Mouse (Mus musculus) gastrocnemius, postnatal 25 days (tissue): Measurements from ENCODE around the gene Blvrb. TPM values are rescaled to one million over a fixed set of nuclear protein-coding genes. Genes with fewer than 3 reads are reported as not detected.
A peak's percentile ranks its signal among the peaks of the same experiment; 100 is the strongest.

Experiments used
- DNase-seq: peaks from one replicate; pipeline ENCODE4 v3.0.0; 2022
- total RNA-seq, 2 experiments: library from RNA; stranded (reverse); gene quantifications; 1 replicate in 1 of 2; 2 replicates in 1 of 2; pipeline ENCODE4 v1.2.3; 2021

The Blvrb gene
- total RNA-seq, 2 experiments from 2014 or later, result 11.0 to 17.2 TPM

DNA sequence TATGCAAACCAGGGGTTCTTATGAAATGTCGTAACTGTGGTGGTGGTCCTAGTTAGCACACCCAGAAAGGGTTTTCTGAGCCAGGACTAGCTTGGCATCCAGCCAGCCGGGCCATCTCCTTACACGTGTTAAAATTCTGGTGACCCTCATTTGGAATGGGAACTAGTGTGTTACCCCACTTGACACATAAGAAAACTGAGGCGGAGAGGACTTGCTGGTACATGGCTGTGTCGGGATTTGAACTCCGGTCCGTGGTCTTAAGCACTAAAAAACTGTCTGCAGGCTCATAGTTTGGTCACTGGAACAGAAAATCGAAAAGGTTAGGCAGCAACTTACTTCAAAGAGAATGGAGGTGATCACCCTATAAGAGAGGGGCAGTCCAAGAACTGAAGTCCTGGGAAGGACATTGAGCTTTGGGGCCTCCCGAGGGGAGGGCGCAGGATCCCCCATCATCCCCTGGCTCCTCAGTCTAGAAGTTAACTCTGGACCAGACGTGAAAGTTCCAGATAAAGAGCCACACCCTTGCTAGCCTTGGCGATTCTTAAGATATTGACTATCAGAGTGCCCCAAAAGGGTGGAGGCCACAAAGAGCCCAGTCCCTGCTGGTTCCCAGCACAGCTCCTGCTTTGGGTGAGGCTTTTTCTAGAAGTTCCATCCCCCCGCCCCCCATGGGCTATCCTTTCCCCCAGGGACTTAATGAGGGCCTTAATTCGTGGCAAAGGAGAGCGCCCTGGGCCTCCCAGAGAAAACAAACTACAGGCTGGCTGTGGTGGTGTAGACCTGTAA lies 836 bp downstream of the Blvrb start:
- DNase-seq, result no peak

DNA sequence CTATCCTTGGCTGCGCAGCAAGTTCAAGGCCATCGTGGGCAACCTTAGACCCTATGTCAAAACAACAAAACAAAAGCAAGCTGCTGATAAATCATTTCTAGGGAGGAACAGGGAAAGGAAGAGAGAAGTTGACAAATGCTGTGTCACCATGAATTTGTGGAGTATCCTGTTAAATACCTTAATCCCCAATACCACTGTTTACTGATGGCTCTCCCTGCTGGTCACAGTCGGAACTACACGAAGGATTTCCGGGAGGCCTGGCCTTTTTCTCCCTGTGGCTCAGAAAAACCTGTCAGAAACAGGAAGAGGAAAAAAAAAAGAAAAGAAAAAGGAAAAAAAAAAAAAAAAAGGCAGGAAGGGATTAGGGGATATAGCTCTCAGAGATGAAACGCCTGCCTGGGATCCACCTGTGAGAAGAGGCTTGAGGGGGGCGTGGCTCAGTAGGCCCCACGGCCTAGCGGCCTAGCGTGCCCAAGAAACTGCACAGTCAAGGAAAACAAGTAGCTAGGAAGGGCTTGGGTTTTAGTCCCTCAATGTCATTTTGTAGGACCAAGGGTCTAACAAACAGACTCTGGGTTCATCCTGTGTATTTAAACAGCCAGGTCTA lies 1.6 kb downstream of the Blvrb start:
- peak; percentile 33 for DNase-seq

DNA sequence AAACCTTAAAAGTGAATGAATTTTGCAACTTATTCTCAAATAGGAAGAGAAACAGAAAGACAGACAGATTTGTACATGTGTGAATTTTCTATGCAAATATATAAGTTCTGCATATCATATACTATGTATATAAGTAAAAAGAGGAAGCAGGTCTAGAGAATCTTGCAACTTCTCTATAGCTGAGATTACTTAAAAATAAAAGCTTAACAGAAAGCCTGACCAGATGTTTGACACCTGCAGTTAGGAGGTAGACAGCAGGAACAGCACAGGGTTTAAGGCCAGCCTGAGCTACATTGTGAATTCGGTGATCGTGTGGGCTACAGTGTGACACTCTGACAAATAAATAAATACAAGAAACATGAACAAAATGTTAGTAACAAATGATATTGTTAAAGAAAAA lies 3.6 kb downstream of the Blvrb start:
- no peak for DNase-seq

DNA sequence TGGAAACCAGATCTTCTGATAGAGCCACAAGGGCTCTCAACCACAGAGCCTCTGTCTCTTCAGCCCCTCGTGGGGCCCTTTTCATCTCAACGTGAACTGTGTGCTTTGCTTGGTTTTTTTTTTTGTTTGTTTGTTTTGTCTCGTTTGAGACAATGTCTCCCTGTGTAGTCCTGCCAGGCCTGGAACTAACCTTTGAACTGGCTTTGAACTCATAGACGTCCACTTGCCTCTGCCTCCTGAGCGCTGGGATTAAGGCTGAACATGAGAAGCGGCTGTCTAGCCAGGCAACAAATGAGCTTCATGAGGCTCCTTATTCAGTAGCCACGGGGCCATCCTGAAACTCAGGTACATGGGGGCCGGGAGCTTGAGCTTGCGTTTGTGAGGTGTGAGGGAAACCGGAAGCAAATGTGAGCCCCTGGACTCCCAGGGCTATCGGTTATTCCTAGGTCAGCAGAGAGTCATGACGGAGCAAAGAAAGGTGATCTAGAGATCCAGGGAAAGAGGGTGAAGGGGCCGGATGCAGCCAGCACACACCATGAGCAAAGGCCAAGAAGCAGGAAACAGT lies 4.5 kb downstream of the Blvrb start:
- no peak for DNase-seq

DNA sequence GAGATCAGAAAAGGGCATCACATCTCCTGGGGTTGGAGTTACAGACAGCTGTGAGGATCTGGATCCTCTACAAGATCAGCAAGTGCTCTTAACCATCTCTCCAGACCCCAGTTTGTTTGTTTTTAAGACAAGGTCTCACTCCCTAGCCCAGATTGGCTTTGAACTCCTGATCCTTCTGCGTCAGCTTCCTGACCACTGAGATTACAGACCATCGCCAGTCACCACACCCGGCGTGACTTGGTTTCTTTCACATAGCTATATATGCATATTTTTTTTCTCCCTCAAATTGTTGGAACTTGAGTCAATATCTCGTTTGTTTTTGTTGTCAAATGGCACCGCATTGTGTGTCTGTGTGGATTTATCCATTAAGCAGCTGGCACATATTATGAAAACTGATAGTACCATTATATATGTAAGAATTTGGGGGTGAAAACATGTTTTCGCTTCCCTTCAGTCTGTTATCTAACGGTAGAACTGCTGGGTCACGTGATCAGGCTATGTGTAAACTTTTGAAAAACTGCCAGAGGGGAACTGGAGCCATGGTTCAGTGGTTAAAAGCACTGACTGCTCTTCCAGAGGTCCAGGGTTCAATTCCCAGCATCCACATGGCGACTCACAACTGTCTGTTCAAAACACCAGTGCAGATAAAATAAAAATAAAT lies 6.8 kb downstream of the Blvrb start:
- DNase-seq, result no peak

DNA sequence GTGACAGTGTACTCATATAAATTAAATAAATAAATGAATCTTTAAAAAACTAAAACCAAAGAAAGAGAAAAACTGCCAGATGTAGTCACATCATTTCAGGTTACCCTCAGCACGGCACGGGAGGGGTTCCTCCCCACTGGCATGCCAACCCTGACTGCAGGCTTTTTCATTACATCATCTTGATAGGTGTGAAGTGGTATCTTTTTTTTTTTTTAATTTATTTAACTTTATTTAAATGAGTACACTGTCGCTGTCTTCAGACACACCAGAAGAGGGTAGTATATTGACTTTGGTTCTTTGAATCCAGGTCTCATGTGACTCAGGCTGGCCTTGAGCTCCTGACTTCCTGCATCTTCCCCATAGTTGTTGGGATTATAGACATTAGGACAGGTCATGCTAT lies 7.5 kb downstream of the Blvrb start:
- DNase-seq, result no peak

DNA sequence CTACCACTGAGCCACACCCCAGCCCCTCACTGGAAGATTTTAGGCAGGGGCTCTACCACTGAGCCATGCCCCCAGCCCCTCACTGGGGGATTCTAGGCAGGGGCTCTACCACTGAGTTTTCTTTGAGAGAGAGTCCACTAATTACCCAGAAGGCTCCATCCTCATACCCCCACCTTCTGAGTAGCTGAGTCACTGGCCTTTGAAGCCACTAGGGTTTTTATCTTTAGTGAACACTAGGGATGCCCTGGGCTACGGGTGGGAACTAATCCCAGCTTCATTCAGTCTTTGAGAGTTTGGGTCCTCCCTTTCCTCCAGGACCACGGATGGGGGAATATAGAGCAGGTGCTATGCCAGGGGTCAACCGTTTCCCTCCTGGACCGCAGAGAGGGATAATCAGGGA lies 10.8 kb downstream of the Blvrb start:
- DNase-seq, result no peak

DNA sequence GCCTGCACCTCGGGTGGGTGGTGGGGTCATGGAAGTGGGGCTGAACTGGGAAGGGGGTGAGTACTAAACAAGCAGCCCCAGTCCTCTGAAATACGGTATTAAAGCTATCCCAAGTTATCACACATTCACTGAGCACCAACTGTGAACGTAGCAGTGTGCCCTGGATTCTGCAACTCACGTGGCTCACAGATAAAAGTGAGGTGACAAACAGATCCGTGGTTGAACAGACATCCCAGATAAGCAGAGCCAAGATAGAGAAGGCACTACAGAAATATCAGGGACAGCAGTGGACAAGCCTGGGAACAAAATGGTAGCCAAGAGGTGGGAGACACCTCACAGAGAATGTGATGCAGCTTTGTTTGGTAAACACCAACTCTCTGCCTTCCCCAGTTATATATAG lies 11.9 kb downstream of the Blvrb start:
- no peak for DNase-seq

DNA sequence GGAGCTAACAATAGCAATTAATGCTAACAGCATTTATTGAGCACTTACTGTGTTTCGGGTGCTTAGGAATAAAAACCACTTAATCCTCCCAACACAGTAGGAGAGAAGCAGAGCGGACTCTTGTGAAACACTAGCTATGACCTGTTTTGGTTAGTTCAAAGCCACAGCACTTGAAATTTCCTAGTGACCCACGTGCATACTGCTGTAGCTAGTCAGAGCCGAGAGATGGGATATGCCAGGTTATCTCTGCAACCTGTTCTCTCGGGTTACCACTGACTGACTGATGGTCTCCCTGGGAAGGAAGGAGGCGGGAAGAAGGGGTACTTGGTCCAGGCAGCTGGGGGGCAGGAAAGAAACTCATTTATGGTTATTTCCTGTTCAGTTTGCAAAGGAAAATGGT lies 12.7 kb downstream of the Blvrb start:
- no peak for DNase-seq

DNA sequence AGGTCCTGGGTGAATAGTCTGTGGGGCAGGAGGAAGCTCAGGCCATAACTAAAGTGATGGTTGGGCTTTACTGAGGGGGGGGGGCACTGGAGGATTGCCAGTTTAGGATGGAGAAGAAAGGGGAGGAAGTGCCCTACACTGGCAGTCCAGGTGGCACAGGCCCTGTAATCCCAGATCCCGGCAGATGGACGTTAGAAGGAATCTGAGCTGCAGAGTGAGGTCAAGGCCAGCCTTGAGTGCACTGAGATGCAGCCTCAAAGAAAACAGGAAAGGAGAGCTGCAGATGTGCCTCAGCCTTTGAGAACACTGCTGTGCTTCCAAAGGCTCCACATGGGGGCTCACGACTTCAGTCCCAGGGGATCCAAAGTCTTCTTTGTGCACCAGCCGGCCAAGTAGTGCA lies 19.9 kb downstream of the Blvrb start:
- DNase-seq, result no peak

DNA sequence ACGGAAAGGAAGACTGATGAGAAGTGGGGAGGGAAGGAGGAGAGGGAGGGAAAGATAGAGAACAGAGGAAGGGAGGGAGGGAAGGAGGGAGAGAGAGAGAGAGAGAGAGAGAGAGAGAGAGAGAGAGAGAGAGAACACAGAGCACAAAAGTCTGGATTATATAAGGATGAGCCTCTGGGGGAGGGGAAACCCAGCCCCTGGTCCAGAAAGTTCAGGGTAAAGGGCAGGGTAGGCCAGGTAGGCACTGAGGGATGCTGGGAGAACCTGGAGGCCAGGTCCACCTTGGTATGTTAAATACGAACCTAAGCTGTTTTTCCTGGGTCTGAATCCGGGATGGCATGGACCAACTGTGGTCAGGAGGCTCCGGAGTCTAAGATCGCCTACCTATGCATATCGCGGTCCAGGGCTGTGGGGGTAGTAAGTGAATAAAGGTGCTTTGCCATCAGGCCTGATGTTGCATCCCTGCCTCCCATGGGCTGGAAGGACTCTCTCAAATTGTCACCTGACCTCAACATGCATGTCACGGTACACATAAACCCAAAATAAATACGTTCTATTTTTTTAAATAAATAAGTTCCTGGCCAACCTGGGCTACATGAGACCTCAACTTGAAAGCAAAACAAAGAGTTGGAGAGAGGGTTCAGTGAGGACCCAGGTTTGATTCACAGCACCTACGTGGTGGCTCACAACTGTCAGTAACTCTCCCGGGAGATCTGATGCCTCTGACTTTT lies 23.8 kb downstream of the Blvrb start:
- DNase-seq, result no peak

DNA sequence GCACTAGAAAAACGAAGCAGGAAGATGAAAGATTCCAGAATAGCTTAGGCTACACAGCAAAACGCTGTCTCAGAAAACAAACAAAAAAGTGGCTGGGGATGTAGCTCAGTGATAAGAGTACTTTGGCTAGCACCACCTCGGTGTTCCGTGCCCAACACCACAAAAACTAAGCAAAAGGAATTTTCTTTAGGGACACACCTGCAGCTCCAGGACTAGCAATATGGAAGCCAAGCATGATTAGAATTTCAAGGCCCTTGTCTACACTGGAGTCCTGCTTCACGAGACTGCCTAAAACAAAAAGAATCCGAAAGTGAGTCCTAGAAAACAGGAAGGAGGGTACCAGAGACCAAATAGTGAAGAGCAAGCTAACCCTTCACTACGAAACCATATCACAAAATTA lies 24.8 kb downstream of the Blvrb start:
- DNase-seq, result no peak

DNA sequence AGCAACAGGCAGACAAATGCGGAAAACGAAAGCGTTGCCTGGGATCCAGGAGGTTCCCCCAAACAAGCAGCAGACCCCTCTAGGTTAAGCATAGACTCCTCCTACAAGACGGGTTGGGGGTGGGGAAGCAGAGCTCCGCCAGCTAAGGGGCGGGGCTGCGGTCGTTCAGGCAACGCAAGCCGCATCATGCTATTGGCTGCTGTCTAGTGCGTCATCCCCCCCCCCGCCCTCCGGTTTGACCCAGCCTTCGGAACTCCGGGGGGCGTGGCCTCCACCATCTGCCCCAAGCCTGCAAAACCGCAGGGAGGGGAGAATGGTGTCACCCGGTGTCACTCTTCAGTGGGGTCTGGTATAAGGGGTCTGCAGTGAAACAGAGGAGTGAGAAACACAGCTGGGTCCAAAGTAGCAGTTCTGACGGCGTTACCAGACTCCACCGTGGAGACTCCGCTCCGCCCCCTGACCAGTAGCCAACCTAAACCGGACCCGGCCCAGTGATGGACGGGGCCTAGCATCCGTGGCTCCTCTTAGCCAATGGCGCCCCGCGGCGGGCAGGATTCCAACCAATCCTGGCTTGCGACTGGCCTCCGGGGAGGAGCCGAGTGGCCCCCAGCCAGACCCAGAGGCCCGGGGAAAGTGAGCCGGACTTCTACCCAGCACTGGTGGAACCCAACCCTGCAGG lies 25.5 kb downstream of the Blvrb start, which contains the start of gene Sertad3:
Gene Sertad3, plus strand, starts transcription at position 613 of the 679 bp plus-strand sequence.
- peak; percentile 99 for DNase-seq

DNA sequence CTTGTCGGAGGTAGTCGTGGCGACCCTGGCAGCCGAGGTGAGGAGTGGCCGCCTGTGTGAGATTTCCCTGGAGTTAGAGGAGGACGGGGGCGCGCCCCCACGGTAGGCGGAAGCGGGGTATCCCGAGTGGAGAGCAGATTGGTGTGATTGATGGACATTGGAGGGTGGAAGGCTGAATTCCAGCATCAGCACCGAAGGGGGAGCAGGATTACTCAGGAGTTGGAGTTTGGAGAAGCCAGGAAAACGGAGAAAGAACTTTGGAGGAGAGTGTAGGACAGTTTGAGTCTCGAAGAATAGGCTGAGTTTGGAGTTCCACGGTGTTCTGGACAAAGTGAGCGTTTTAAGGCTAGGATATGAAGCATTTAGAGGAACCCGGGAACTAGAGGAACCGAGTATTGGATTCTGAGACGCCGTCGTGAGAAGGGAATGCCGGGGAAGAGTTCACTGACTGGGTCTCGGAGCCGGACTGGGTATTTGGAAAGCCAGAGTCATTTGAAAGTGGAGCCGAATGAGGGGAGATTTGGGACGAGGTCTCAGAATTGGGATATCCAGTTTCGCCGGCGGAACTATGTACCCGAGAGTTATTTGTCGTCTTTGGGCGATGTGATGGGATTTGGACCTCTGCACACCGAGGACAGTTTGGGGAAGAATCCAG lies 26.2 kb downstream of the Blvrb start:
- no peak for DNase-seq

DNA sequence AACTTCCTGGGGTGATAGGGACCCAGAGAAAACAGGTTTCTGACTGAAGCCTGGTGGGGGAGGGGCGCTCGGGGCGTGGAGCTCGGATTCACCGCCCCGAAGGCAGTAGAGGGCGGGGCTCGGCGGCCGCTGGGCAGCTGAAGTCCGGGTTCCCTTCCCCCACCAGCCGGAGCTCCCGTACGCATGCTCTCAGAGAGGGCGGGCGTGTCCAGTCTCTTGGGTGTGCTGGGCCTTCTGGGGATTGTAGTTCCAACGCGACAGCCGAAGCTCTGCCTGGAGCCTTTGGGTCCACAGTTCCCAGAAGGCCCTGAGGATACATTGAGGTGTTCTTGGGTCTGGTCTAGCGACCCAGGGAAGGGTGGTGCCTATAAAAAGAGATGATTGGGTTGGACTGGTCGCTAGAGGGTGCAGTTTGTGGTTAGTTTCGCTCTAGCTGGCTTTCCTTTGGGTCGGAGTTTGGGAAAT lies 26.7 kb downstream of the Blvrb start:
- DNase-seq, result peak; percentile 98

DNA sequence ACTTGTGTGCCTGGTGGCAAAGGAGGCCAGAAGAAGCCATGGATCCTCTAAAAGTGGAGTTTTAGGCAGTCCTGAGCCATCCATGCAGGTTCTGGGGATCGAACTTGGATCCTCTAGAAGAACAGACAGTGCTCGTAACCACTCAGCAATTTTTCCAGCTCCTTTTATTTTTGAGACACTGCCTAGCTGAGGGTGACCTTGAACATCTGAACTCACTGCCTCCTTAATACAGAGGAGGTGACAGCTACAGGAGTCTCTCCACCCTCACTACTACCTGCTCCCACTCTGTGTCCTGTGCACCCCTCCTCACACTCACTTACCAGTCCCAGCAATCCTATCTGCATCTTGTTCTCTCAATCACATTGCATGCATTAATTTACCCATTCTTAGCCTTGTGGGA lies 27.8 kb downstream of the Blvrb start:
- DNase-seq, result no peak

DNA sequence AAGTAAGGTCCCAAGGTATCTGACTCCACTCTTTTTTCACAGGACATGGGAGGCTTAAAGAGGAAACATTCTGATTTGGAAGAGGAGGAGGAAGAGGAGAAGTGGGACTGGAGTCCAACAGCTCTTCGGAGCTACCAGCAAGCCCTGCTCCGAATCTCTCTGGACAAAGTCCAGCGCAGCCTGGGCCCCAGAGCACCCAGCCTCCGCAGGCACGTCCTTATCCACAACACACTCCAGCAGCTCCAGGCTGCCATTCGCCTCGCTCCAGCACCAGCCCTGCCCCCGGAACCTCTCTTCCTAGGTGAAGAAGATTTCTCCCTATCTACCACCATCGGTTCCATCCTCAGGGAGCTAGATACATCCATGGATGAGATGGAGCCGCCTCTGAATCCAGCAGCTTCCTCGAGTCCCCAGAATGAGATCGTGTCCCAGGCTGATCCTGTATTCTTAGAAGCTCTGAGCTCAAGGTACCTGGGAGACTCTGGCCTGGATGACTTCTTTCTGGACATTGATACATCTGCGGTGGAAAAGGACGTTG lies 28.4 kb downstream of the Blvrb start:
- DNase-seq, result no peak

DNA sequence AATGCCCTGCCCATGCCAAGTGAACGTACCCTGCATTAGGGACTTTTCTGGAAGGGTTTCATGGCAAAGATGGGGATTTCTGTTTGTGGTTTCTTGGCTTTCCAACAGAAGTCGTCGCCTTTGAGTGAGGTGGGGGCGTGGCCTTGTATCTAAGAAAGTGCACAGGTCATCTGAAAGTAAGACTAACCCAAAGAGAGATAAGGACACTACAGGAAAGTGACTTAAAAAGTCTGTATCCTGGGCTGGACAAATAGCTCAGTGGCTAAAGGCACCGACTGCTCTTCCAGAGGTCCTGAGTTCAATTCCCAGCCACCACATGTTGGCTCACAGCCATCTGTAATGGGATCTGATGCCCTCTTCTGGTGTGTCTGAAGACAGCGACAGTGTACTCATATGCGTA lies 30.8 kb downstream of the Blvrb start:
- no peak for DNase-seq

DNA sequence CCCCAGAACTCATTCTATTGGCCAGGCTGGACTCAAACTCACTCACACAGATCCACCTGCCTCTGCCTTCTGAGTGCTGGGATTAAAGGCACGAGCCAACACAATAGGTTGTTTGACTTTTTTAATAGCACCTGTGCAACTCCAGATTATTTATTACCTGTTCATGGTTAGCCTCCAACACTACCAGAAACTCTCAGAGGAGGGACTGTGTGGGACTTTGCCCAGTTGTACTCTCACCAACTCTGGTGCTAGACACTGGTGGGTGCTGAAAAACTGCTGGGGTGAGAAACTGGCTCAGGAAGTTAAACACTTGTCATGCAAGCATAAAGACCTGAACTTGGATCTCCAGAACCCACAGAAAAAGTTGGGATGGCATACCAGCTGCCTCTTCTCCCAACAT lies 32.0 kb downstream of the Blvrb start:
- DNase-seq, result no peak

DNA sequence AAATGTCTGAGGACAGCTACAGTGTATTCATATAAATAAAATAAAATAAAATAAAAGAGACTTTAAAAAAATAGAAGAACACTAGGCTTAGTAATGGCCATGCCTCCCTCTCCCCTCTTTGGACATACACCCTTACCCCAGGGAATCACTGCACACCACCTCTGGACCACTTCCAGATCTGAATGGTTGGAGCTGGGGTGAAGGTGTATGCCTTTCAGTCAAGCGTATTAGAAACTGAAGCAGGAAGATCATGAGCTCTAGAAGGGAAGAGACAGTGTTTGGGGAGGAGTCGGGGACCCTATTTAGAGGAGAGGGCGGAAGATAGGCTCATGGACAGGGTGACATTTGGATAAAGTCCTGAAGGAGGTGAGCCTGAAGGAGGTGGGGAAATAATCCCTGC lies 32.7 kb downstream of the Blvrb start:
- no peak for DNase-seq
